ENCODE assay signal across 40 mouse cellular contexts in genomic region chr11:31133726-31134125, GRCm38 (mm10). TPM values are rescaled to one million over a fixed set of nuclear protein-coding genes. Genes with fewer than 3 reads are reported as not detected.
"Had no signal": no experiment of that assay in that cellular context is flagged by ENCODE, and none has a peak within 500 bp of the region (broad histone marks: within the 10 kb centered on the region; RNA-seq: fewer than 3 reads in every experiment).

No protein-coding gene starts in this region.

RNA-seq across cellular contexts. Expression of gene Gm17332, which starts 48.5 kb away (rescaled TPM):
- total RNA-seq: heart, postnatal 10 days; heart, postnatal 14 days; heart, postnatal 25 days; heart, postnatal 36 days; heart, postnatal 4 days; hematopoietic stem cell, adult 5-6 weeks; hindbrain, postnatal 0 days; layer of hippocampus, adult 18-20 months; layer of hippocampus, adult 2 months; layer of hippocampus, adult 8-10 months; layer of hippocampus, postnatal 10 days; layer of hippocampus, postnatal 14 days; layer of hippocampus, postnatal 25 days; layer of hippocampus, postnatal 36 days; left cerebral cortex, adult 18-20 months; left cerebral cortex, adult 2 months; left cerebral cortex, adult 8-10 months; left cerebral cortex, postnatal 10 days had no signal
- polyA plus RNA-seq: heart, embryonic 14.5 days; heart, embryonic 15.5 days; heart, embryonic 16.5 days; heart, postnatal 0 days; hindbrain, embryonic 10.5 days; hindbrain, embryonic 11.5 days; hindbrain, embryonic 12.5 days; hindbrain, embryonic 13.5 days; hindbrain, embryonic 14.5 days; hindbrain, embryonic 15.5 days; hindbrain, embryonic 16.5 days; hindbrain, postnatal 0 days; inflammation-experienced regulatory T-cells, adult 6 months; intestine, embryonic 14.5 days; intestine, embryonic 15.5 days; intestine, embryonic 16.5 days; intestine, postnatal 0 days; kidney, adult 2 months; kidney, embryonic 14.5 days; kidney, embryonic 15.5 days; kidney, embryonic 16.5 days; kidney, postnatal 0 days; large intestine, adult 2 months had no signal
